Comparison of ENCODE assay signal across 26 mouse cellular contexts in genomic region chr1:157169292-157169691, GRCm38 (mm10).
DNase-seq lines count a peak whose midpoint lies in the region; ATAC-seq and TF ChIP-seq lines count a peak whose summit lies in the region.
"Had no signal": no experiment of that assay in that cellular context is flagged by ENCODE, and none has a peak within 500 bp of the region (broad histone marks: within the 10 kb centered on the region; RNA-seq: fewer than 3 reads in every experiment).

No protein-coding gene starts in this region.

- H3K9ac ChIP-seq in lung, postnatal 0 days (replicated peaks; ENCODE audit: low read depth): no peak overlapping the region
- H3K9ac ChIP-seq: hindbrain, embryonic 14.5 days; liver, embryonic 13.5 days; lung, embryonic 14.5 days; neural tube, embryonic 13.5 days had no signal

- intact Hi-C loops in left cerebral cortex, postnatal 25 days (cut with DNase I): loop anchor here (1.0 to 10.0 kb wide), 5 partner anchors 13 to 402 kb away; no protein-coding TSS in a partner anchor

- WGBS in lung, postnatal 0 days: 89% methylated on average over 8 of the region's 8 CpGs

- H3K27me3 ChIP-seq in lung, postnatal 0 days (replicated peaks; ENCODE audit: insufficient read depth, low read length): no peaks in the 10 kb centered on the region
- H3K27me3 ChIP-seq: liver, embryonic 13.5 days; megakaryocyte, embryonic 14.5 days; neural tube, embryonic 13.5 days had no signal

- peak; percentile 56 to 65 for DNase-seq in frontal cortex, postnatal 36 days (ENCODE audit: low spot score in 2 of 2)
- DNase-seq in frontal cortex, postnatal 10 days (ENCODE audit: low spot score in 2 of 2): no peak
- peak; percentile 38 to 40 for DNase-seq in right cerebral cortex, adult 2 months (ENCODE audit: low spot score in 2 of 2)
- no peak for DNase-seq in right cerebral cortex, postnatal 4 days
- peak; percentile 41 to 88 for DNase-seq in left cerebral cortex, postnatal 25 days (ENCODE audit: low spot score in 2 of 2)
- DNase-seq in gastrocnemius, postnatal 10 days: no peak
- DNase-seq in urinary bladder, postnatal 36 days (ENCODE audit: low spot score in 2 of 2): no peak
- no peak for DNase-seq in lung, postnatal 0 days (ENCODE audit: low spot score)
- DNase-seq: adrenal gland, adult 2 months; cerebellum, adult 11-12 months; cerebellum, postnatal 10 days; gastrocnemius, postnatal 36 days; heart, adult 2 months; kidney, adult 2 months; liver, embryonic 13.5 days; lung, embryonic 14.5 days; lung, postnatal 36 days; retina, postnatal 1 day; thymus, postnatal 14 days had no signal

- H3K4me1 ChIP-seq in lung, postnatal 0 days (ENCODE audit: insufficient read depth, low read depth, low read length): no peaks in the 10 kb centered on the region
- H3K4me1 ChIP-seq: forebrain, embryonic 10.5 days; liver, embryonic 13.5 days; megakaryocyte, embryonic 14.5 days; neural tube, embryonic 13.5 days had no signal

- TF ChIP-seq EP300 in lung, postnatal 0 days (IDR thresholded peaks at IDR 0.05): no peak

- no peak for TF ChIP-seq CTCF in lung, postnatal 0 days (IDR thresholded peaks at IDR 0.05)

- no peaks in the 10 kb centered on the region for H3K9me3 ChIP-seq in lung, postnatal 0 days (ENCODE audit: low read length)
- H3K9me3 ChIP-seq: forebrain, embryonic 10.5 days; liver, embryonic 13.5 days; megakaryocyte, embryonic 14.5 days; neural tube, embryonic 13.5 days had no signal

- no peak overlapping the region for H3K4me2 ChIP-seq in lung, postnatal 0 days (replicated peaks; ENCODE audit: low read depth, low read length)
- H3K4me2 ChIP-seq: hindbrain, embryonic 14.5 days; liver, embryonic 13.5 days; lung, embryonic 14.5 days; neural tube, embryonic 13.5 days had no signal

- no peaks in the 10 kb centered on the region for H3K36me3 ChIP-seq in lung, postnatal 0 days (ENCODE audit: insufficient read depth, low read length)
- H3K36me3 ChIP-seq: liver, embryonic 13.5 days had no signal

- no peak overlapping the region for H3K27ac ChIP-seq in lung, postnatal 0 days (ENCODE audit: low read length)
- H3K27ac ChIP-seq: forebrain, embryonic 10.5 days; heart, adult 2 months; hindbrain, embryonic 14.5 days; kidney, postnatal 0 days; liver, embryonic 13.5 days; neural tube, embryonic 13.5 days had no signal

- no peak for ATAC-seq in lung, postnatal 0 days
- ATAC-seq: midbrain, embryonic 16.5 days had no signal

- H3K4me3 ChIP-seq in lung, postnatal 0 days (ENCODE audit: low read depth, low read length): no peak overlapping the region
- H3K4me3 ChIP-seq: forebrain, embryonic 10.5 days; heart, adult 2 months; liver, embryonic 13.5 days; megakaryocyte, embryonic 14.5 days; myocyte; neural tube, embryonic 13.5 days had no signal

Comparison
In these comparisons a context has a peak if more than half of its experiments do, and no peak if none do; other contexts are left out.
1. DNase-seq: peak in frontal cortex, postnatal 36 days (2 of 2), right cerebral cortex, adult 2 months (2 of 2) and left cerebral cortex, postnatal 25 days (2 of 2); none in frontal cortex, postnatal 10 days (0 of 2), right cerebral cortex, postnatal 4 days (single experiment), gastrocnemius, postnatal 10 days (single experiment), urinary bladder, postnatal 36 days (0 of 2) and lung, postnatal 0 days (single experiment).